Mouse (Mus musculus): ENCODE measurements around the gene Gm17409. TPM values are rescaled to one million over a fixed set of nuclear protein-coding genes. Genes with fewer than 3 reads are reported as not detected.

Gm17409 gene
- polyA plus RNA-seq, 1 experiment: not detected

DNA sequence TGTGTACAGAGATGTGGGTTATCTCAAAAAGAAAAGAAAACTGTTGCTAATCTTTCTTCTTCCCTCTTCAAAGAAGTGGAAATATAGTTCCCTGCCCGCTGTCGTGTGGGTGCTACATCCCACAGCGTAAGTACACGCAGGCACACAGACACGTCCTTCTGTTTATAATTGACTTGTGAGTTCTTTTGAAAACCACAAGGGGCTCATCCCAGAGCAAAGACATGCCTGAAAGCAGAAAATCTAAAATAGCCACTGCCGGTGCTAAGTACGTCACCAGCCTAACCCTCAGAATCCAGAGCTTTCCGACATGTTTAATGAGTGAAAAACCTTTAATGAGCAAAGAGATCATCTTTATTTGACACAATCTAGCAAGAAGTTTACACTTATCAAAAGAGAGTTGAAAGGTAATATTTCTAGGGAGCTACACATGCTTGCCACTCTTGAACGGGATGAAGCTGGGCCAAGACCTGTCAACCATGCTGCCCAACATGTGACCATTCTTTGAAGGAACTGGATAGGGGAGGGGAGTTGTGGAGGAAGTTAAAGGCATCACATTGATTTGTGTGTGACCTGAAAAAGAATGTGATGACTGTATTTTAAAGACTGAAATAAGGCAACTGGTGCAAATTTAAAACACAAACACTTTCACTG is 11.7 kb downstream of the Gm17409 start:
- 77% methylated on average over 9 of the region's 9 CpGs for WGBS

GRCm38 (mm10) chr2:58484284-58484965 is 14.5 kb downstream of the Gm17409 start:
- DNase-seq (ENCODE audit: low read depth, low spot score): peak; percentile 55
- 21% methylated on average over 7 of the region's 7 CpGs for WGBS

More for the DNA sequence above, 11.7 kb downstream of the Gm17409 start:
- DNase-seq (ENCODE audit: low read depth, low spot score): no peak

GRCm38 (mm10) chr2:58485152-58485551 is 15.2 kb downstream of the Gm17409 start:
- DNase-seq (ENCODE audit: low read depth, low spot score): no peak
- 12% methylated on average over 4 of the region's 4 CpGs for WGBS

DNA sequence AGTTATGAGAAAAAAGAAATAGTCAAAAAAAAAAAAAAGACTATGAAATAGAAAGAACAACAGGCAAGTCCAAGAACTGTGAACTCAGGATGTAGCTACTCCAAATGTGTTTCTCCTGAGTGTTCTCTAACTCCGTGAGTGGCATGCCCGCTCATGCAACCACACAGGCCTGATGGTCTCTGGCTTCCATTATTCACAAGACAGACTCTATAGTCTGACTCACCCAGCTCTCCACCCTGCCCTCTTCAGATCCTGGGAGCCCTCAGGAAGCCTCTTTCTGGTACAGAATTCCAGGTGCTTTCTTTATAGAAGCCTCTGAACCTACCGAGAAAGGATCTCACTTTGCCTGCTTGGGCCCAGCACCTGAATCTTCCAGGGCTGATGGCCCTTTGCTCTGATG is 15.8 kb downstream of the Gm17409 start:
- DNase-seq (ENCODE audit: low read depth, low spot score): no peak
- WGBS: 57% methylated on average over 3 of the region's 3 CpGs

DNA sequence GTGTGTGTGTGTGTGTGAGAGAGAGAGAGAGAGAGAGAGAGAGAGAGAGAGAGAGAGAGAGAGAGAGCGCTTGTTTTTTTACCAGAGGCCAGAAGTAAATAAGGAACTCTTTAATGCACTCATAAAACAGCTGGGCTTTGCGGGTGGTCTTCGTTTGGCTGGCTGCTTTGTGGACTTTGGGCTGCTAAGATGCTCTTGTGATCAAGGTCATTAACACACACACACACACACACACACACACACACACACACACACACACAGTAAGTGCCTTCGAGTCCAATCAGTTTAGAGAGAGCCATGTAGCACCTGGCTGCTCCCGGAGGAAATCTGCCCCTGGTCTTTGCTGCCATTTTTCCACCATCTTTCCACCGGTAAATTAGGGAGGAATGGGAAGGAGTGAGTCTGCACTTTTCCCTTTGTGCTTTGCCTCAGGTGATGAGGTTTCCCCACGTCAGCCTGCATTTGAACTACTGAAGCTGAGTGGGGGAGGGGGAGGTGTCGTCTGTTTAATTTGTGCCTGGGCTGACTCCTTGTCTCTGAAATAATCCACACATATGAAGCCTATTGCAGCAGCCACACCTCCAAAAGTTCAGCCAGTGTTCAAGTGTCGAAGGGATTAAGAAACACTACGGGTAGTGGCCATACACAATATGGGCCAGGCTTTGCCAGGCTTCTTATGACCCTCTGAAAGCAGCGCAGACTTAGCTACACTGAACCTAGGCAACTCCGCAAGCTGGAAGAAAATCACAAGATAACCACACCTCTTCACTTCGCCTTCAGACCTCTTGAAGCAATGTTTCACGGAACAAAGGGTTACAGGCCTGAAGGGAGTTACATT is 16.7 kb downstream of the Gm17409 start:
- 59% methylated on average over 14 of the region's 14 CpGs for WGBS
- DNase-seq (ENCODE audit: low read depth, low spot score): no peak

GRCm38 (mm10) chr2:58487279-58487560 is 17.3 kb downstream of the Gm17409 start:
- 69% methylated on average over 3 of the region's 3 CpGs for WGBS
- no peak for DNase-seq (ENCODE audit: low read depth, low spot score)

DNA sequence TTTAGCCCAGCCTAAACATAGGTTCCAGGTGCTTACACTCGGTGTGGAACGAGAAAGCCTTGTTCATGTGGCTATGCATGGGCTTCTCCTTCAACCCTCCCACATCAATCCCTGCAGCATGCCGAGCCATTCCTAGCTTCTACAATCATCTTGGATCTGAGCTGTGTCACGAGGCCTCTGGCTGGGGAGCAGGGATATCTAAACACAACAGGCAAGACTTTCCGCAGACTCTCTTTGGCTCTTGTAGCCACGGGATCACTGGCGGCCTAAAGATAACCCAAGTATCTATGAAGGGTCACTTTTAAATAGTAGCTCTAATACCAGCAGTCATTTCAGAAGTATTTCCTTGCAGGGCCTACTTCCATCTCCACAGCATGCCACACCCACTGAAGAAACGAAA is 18.5 kb downstream of the Gm17409 start:
- DNase-seq (ENCODE audit: low read depth, low spot score): no peak
- WGBS: 65% methylated on average over 8 of the region's 8 CpGs

DNA sequence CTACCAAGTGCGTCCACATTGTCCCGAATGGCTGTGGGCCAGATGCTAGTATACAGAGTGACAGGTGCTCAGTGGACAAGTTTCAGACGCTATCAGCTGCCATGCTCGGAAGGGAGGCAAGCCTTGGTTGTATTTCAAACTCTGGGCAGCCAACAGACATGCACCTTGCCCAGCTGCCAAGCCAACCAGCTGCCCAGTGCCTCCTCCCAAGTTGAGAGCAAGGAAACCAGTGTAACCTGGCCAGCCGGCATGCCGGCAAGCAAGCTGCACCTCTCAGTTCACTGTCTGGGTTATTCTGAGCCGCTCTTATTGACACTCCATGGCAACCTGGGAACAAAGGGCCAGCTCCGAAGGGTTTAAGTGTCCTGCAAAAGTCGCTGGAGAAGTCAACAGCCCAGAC is 19.4 kb downstream of the Gm17409 start:
- 31% methylated on average over 9 of the region's 9 CpGs for WGBS
- peak; percentile 61 for DNase-seq (ENCODE audit: low read depth, low spot score)

DNA sequence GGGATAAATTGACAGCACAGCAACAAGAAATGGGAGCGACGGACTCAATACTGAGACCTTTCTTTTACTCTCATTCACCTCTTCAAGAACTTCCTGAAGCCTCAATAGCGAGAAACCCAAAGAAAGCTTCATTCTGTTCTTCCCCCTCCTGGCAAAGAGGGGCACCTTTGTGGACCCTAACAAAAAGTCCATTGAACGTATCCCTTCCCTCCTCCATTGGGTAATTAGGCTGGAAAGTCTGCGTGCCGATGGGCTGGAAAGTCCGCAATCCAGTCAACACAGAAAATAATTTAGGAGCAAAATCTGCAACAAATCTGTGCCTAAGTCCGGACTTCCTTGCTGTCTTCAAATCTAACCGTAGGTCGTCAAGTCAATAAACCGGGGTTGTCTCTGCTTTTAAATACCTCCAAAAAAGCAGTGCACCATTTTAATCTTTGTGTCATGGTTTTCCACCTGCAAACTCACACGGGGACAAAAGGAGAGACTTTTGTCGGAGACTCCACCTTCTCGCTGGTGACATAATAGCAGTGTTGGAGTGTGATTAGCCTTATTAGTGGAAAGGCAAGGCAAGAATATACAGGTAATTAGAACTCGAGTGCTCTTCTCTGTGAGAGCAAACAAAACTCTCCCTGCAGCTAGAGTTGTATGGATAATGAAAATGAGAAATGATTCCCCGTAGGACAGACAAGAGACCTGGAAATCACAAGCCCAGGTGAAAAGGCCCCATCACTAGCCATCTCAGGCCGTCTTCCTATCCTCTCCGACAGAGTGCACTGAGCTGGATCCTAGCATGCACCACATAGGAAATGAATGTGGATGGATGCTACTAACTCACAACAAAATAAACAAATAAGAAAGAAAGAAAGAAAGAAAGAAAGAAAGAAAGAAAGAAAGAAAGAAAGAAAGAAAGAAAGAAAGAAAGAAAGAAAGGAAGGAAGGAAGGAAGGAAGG is 24.0 kb downstream of the Gm17409 start:
- 91% methylated on average over 18 of the region's 18 CpGs for WGBS
- no peak for DNase-seq (ENCODE audit: low read depth, low spot score)

- 71% methylated on average over 3 of the region's 3 CpGs for WGBS
- no peak for DNase-seq (ENCODE audit: low read depth, low spot score)
Measured at GRCm38 (mm10) chr2:58495271-58495670, 25.4 kb downstream of the Gm17409 start.

- no peak for DNase-seq (ENCODE audit: low read depth, low spot score)
- WGBS: 39% methylated on average over 8 of the region's 8 CpGs
Measured at GRCm38 (mm10) chr2:58496647-58497410, 26.9 kb downstream of the Gm17409 start.

- 80% methylated on average over 9 of the region's 9 CpGs for WGBS
- DNase-seq (ENCODE audit: low read depth, low spot score): no peak
Measured at GRCm38 (mm10) chr2:58505306-58506090, 35.6 kb downstream of the Gm17409 start.

DNA sequence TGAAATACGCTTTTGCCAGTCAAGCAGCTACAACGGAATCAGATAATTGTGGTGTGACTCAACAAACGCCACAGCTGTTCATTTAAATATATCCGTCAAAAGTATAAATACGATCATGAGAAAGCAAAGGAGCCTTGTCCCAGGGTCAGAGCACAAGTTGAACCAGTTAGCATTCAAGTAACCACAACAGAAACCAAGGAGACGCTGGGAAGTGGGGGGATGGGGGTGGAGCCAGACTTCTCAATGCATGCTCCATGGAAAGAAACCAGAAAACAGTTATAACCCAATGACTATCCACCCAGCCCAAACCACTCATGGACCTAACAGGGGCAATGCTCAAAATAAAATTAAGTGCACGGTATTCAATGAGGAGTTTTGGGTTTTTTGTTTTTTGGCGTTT is 40.3 kb downstream of the Gm17409 start:
- no peak for DNase-seq (ENCODE audit: low read depth, low spot score)
- WGBS: 80% methylated on average over 8 of the region's 8 CpGs

DNA sequence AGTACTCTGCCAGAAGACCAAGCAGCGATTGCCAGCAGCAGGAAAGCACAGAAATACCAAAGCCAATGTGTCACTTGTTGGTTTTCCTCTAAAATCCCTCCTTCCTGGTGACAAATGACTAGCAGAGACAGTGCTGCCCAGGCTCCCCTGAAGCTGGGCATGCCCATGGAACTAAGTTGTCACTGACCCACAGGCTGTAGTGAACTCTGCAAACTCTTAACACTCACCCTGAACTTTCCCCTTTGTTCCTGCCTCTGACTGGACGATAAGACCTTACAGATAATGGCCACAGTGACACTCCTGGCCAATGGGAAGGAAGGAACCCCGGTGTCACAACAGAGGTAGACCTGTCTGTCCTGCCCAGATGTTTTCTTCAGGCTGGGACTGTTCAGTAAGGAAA is 43.3 kb downstream of the Gm17409 start:
- WGBS: 68% methylated on average over 3 of the region's 3 CpGs
- no peak for DNase-seq (ENCODE audit: low read depth, low spot score)

DNA sequence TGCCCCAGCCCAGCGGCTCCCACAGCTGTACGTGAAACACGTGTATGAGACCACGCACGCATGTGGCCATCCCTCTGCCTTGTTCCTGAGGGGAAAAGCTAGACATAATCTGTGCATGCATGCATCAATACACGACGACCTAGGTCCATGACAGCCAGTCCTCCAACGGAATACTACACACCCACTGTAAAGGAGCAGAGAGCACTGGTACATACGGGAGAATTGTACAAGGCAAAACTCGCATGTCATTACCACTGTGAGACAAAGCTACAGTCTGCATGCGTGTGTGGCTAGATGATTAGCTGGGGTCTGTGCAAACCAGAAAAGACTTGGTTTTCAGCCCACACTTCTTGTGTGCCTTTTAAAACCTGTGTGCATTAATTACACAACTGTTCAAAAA is 44.6 kb downstream of the Gm17409 start:
- WGBS: 97% methylated on average over 11 of the region's 11 CpGs
- DNase-seq (ENCODE audit: low read depth, low spot score): no peak

DNA sequence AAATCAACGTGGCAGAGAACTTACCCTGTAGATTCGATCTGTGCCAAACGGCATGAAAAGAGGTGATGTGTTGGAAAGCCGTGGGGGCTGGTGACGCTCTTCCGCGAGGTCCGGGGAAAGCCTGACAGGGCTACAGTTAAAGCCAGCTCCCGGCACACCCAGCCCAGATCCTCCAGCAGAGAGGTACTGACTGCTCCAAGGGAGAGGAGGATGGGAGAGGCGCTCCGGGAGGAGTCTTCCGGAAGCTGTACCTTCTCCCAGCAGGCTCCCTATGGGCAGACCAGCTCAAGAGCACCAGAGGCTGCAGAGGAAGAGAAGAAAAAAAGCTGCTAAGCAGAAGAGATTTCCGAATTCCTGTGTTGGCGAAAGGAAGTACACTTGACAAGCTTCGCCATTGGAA is 46.1 kb downstream of the Gm17409 start:
- DNase-seq (ENCODE audit: low read depth, low spot score): no peak
- WGBS: 70% methylated on average over 15 of the region's 15 CpGs

DNA sequence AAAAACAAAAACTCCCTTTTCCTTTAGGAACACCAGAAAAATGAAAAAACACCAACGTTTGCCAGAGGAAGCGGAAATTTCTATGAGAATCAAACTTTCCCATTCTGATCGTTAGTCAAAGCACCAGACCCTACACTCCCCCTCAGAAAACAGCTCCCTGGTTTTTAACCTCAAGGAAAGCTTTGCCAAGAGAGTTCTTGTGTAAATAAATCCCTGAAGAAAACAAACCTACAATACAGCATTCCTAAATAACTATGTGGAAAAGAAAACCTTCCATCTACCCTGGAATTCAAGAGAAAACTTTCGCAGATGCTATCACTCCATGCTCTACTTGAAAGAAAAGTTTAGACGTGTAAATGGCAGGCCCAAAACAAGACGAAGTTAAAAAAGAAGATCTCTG is 47.0 kb downstream of the Gm17409 start:
- 72% methylated on average over 6 of the region's 6 CpGs for WGBS
- DNase-seq (ENCODE audit: low read depth, low spot score): no peak

DNA sequence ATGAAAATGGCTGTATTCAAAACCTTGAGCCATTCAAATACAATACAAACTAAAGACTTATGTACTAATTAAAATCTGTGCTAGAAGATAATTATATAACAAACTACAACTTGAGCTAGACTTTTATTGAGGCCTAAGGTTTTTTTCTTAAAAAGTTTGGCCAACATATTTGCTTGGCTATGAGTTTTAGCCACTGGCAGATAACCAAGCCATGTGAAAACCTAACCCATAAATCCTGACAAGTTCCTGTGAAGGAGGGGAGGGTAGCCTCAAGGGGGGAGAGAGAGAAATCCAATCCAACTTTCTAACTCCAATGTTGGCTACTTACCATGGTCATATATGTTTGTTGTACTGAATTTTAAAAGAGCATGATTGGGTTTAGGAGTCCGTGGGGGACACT is 48.6 kb downstream of the Gm17409 start:
- no peak for DNase-seq (ENCODE audit: low read depth, low spot score)
- 74% methylated on average over 1 of the region's 1 CpGs for WGBS
